Mouse (Mus musculus): ENCODE data around the gene 4930402H24Rik. TPM values are rescaled to one million over a fixed set of nuclear protein-coding genes. Genes with fewer than 3 reads are reported as not detected.

Gene 4930402H24Rik
- polyA plus RNA-seq, 1 experiment from 2014 or later = 26.6 TPM

DNA sequence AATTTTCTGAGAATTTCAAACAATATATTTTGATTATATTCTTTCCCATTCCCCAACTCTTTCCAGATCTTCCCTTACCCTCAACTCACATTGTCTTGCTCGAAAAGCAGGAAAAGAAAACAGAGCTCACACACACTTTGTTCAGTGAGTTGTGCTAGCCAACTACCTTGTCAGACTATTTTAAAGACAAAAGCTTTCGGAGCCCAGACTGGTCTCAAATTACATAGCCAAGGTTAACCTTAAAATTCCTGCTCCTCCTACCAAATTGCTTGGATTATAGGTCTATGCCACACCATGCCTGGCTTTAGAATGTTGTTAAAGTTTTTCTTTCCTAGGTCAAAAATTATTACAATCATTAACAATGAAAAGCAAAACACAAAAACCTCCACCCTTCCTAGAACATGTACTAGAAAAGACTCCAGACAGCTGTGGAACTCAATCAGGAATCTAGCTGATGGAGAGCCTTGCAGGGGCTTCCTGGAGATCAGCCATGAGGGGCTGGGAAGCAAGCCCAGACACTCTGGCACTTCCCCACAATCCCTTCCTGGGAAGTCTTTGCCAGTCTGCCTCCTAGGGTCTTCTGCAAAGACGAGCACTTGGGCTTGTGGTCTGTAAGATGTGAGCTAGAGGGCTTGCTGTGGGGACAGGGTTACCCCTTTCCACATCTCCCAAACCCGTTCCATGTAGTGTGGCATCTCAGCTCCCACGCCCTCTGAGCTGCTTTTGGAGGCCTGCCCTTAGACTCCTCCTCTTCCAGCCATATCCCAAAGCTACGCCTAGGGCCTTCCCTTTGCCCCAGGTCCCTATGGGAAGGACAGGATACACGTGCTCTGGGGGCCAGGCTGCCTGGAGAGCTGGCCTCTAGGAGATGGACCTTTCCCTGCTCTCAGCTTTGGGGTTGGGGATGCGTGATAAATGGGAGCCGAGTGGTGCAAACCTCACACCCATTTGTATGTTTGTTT, 201.9 kb downstream of the 4930402H24Rik start:
- Histone ChIP-seq H3K27ac (replicated peaks; ENCODE audit: low read depth, low read length) (no peak overlapping the region), H3K4me3 (ENCODE audit: low read depth, low read length) (no peak overlapping the region), H3K9me3 (ENCODE audit: control insufficient read depth, low read length) (no peaks in the 10 kb centered on the region), H3K27me3 (ENCODE audit: control insufficient read depth, insufficient read depth, low read length) (peaks cover 3% of the 10 kb centered on the region; the same call in 1 of the 2 replicates), H3K4me2 (ENCODE audit: low read depth, severe bottlenecking) (no peak overlapping the region), H3K36me3 (ENCODE audit: control insufficient read depth, insufficient read depth, low read length) (no peaks in the 10 kb centered on the region), H3K9ac (ENCODE audit: low read length) (no peak overlapping the region), H3K4me1 (ENCODE audit: control insufficient read depth, insufficient read depth, low read length) (no peaks in the 10 kb centered on the region)
- WGBS = 60% methylated on average over 9 of the region's 9 CpGs
- ATAC-seq (ENCODE audit: insufficient number of reproducible peaks, low FRiP score, low TSS enrichment, low read depth) (no peak), DNase-seq (ENCODE audit: low spot score) (no peak)

DNA sequence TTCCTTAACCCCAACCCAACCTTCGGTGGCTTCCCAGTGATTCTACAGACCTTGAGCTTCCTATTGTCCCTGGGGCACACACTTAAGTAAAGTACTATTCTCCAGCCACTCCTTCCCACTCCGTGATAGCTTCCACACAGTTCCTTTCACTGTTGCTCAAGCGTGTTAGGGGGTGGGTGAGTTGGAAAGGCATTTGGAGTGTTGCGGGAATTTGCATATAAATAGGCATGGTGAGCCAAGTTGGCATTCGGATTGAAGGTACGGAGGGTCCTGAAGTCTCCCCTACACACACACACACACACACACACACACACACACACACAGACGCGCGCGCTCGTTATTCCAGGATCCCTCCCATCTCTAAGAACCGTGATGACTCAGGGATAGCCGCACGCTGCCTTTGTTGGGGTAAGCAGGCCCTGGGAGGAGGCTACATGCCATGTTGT, 208.4 kb downstream of the 4930402H24Rik start:
- H3K9ac ChIP-seq (ENCODE audit: low read length) = no peak overlapping the region
- H3K4me2 ChIP-seq (ENCODE audit: low read depth, severe bottlenecking) = peak overlapping the region; percentile 99
- ATAC-seq (ENCODE audit: insufficient number of reproducible peaks, low FRiP score, low TSS enrichment, low read depth) = no peak

GRCm38 (mm10) chr2:130697153-130697810, 208.9 kb downstream of the 4930402H24Rik start, which contains the start of gene Slc4a11:
Slc4a11 (minus strand) TSS chr2:130697519.
- H3K9ac ChIP-seq (ENCODE audit: low read length) = peak within 1 kb of the TSS; percentile 17; the same call in 1 of the 2 replicates
- H3K4me3 ChIP-seq (ENCODE audit: low read depth, low read length) = peak within 1 kb of the TSS; percentile 58
- no peak within 1 kb of the TSS for H3K27ac ChIP-seq (replicated peaks; ENCODE audit: low read depth, low read length)
- H3K36me3 ChIP-seq (ENCODE audit: control insufficient read depth, insufficient read depth, low read length) = no peaks in the 10 kb centered on the region
- H3K4me2 ChIP-seq (ENCODE audit: low read depth, severe bottlenecking) = peak within 1 kb of the TSS; percentile 99
- no peaks in the 10 kb centered on the region for H3K9me3 ChIP-seq (ENCODE audit: control insufficient read depth, low read length)
- 0 out of 2 replicates have a peak, but pooled peaks cover 2% of the 10 kb centered on the region for H3K4me1 ChIP-seq (ENCODE audit: control insufficient read depth, insufficient read depth, low read length)
- DNase-seq (ENCODE audit: low spot score) = peak; percentile 79
- under 1% methylated on average over 64 of the region's 65 CpGs for WGBS
- peaks cover 33% of the 10 kb centered on the region for H3K27me3 ChIP-seq (ENCODE audit: control insufficient read depth, insufficient read depth, low read length)
- peak; percentile 83 for ATAC-seq (ENCODE audit: insufficient number of reproducible peaks, low FRiP score, low TSS enrichment, low read depth)

More for the DNA sequence above, 208.4 kb downstream of the 4930402H24Rik start:
- Histone ChIP-seq H3K27me3 (ENCODE audit: control insufficient read depth, insufficient read depth, low read length) (peaks cover 33% of the 10 kb centered on the region), H3K36me3 (ENCODE audit: control insufficient read depth, insufficient read depth, low read length) (no peaks in the 10 kb centered on the region), H3K4me1 (ENCODE audit: control insufficient read depth, insufficient read depth, low read length) (0 out of 2 replicates have a peak, but pooled peaks cover 2% of the 10 kb centered on the region), H3K9me3 (ENCODE audit: control insufficient read depth, low read length) (no peaks in the 10 kb centered on the region), H3K27ac (replicated peaks; ENCODE audit: low read depth, low read length) (no peak overlapping the region), H3K4me3 (ENCODE audit: low read depth, low read length) (peak overlapping the region; percentile 58)
- 5% methylated on average over 14 of the region's 14 CpGs for WGBS
- DNase-seq (ENCODE audit: low spot score) = no peak

DNA sequence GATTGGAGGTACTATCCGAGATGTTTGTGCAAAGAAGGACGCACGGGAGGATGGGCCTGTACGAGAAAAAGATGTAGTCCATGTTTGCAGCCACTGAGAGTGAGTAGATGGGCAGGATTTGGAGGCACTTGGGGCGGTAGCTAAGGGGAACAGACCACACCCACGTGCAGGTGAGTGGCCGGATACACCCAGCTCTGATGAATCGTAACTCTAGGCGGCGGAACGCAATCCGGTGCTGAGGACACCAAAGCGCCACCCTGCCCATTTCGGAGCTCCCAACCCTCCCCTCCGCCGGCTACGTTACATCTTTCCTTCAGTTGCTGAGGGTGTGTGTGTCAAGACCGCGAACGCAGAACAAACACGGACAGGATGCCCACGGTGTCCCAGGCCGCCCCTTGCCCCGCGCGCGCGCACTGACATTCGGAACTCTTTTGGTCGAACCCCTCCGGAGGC, 209.5 kb downstream of the 4930402H24Rik start:
- ATAC-seq (ENCODE audit: insufficient number of reproducible peaks, low FRiP score, low TSS enrichment, low read depth) (peak; percentile 22; the same call in 1 of the 2 replicates), DNase-seq (ENCODE audit: low spot score) (peak; percentile 58)
- H3K36me3 ChIP-seq (ENCODE audit: control insufficient read depth, insufficient read depth, low read length) = no peaks in the 10 kb centered on the region
- 2% methylated on average over 31 of the region's 31 CpGs for WGBS
- peak overlapping the region; percentile 58 for H3K4me3 ChIP-seq (ENCODE audit: low read depth, low read length)
- peak overlapping the region; percentile 99 for H3K4me2 ChIP-seq (ENCODE audit: low read depth, severe bottlenecking)
- no peak overlapping the region for H3K27ac ChIP-seq (replicated peaks; ENCODE audit: low read depth, low read length)
- peak overlapping the region; percentile 17; the same call in 1 of the 2 replicates for H3K9ac ChIP-seq (ENCODE audit: low read length)
- H3K4me1 ChIP-seq (ENCODE audit: control insufficient read depth, insufficient read depth, low read length) = 0 out of 2 replicates have a peak, but pooled peaks cover 2% of the 10 kb centered on the region
- H3K27me3 ChIP-seq (ENCODE audit: control insufficient read depth, insufficient read depth, low read length) = peaks cover 33% of the 10 kb centered on the region
- H3K9me3 ChIP-seq (ENCODE audit: control insufficient read depth, low read length) = no peaks in the 10 kb centered on the region

DNA sequence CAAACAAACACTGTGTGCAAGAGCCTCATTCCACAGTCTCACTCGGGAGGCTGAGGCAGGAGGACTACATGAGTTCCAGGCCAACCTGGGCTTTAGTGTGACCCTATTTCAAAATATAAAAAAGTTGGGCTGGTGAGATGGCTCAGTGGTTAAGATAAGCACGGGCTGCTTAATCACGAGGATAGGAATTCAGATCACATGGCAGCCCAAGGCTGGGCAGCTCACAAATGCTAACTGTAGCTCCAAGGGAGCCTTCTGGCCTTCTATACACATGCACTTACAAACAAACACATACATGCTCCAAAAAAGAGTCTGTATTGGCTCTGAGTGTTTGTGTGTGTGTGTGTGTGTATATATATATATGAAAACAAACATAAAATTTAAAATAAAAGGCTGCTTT, 212.6 kb downstream of the 4930402H24Rik start:
- no peak overlapping the region for H3K4me2 ChIP-seq (ENCODE audit: low read depth, severe bottlenecking)
- H3K27ac ChIP-seq (replicated peaks; ENCODE audit: low read depth, low read length) = no peak overlapping the region
- 45% methylated on average over 3 of the region's 3 CpGs for WGBS
- ATAC-seq (ENCODE audit: insufficient number of reproducible peaks, low FRiP score, low TSS enrichment, low read depth) = no peak
- H3K27me3 ChIP-seq (ENCODE audit: control insufficient read depth, insufficient read depth, low read length) = peaks cover 26% of the 10 kb centered on the region
- DNase-seq (ENCODE audit: low spot score) = no peak
- no peaks in the 10 kb centered on the region for H3K9me3 ChIP-seq (ENCODE audit: control insufficient read depth, low read length)
- H3K4me1 ChIP-seq (ENCODE audit: control insufficient read depth, insufficient read depth, low read length) = 0 out of 2 replicates have a peak, but pooled peaks cover 2% of the 10 kb centered on the region
- no peak overlapping the region for H3K9ac ChIP-seq (ENCODE audit: low read length)
- H3K4me3 ChIP-seq (ENCODE audit: low read depth, low read length) = no peak overlapping the region
- H3K36me3 ChIP-seq (ENCODE audit: control insufficient read depth, insufficient read depth, low read length) = no peaks in the 10 kb centered on the region

- 78% methylated on average over 2 of the region's 2 CpGs for WGBS
- ATAC-seq (ENCODE audit: insufficient number of reproducible peaks, low FRiP score, low TSS enrichment, low read depth) (no peak), DNase-seq (ENCODE audit: low spot score) (no peak)
- H3K9me3 ChIP-seq (ENCODE audit: control insufficient read depth, low read length) = no peaks in the 10 kb centered on the region
- H3K36me3 ChIP-seq (ENCODE audit: control insufficient read depth, insufficient read depth, low read length) = no peaks in the 10 kb centered on the region
- no peaks in the 10 kb centered on the region for H3K4me1 ChIP-seq (ENCODE audit: control insufficient read depth, insufficient read depth, low read length)
- no peak overlapping the region for H3K27ac ChIP-seq (replicated peaks; ENCODE audit: low read depth, low read length)
- H3K4me3 ChIP-seq (ENCODE audit: low read depth, low read length) = no peak overlapping the region
- H3K9ac ChIP-seq (ENCODE audit: low read length) = no peak overlapping the region
- no peaks in the 10 kb centered on the region for H3K27me3 ChIP-seq (ENCODE audit: control insufficient read depth, insufficient read depth, low read length)
- no peak overlapping the region for H3K4me2 ChIP-seq (ENCODE audit: low read depth, severe bottlenecking)
These were observed 217.2 kb downstream of the 4930402H24Rik start for GRCm38 (mm10) chr2:130689011-130689410.

DNA sequence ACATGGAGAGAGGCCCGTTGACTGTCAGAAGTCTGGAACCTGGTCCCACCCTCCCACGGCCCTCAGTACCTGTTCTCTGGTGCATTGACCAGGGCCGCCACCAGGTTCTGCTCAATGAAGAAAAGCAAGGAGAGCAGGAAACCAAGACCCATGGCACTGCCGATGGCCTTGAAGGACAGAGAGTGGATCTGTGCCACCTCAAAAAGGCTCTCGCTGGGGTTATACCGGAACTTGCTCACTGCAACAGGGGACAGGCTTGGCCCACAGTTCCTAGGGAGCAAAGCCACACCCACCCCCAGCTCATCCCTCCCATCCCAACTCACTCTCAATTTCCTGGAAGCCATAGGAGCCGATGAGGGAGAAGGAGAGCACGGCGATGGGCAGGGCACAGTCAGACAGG, 220.8 kb downstream of the 4930402H24Rik start:
- Histone ChIP-seq H3K4me1 (ENCODE audit: control insufficient read depth, insufficient read depth, low read length) (no peaks in the 10 kb centered on the region), H3K27ac (replicated peaks; ENCODE audit: low read depth, low read length) (no peak overlapping the region), H3K4me2 (ENCODE audit: low read depth, severe bottlenecking) (no peak overlapping the region), H3K4me3 (ENCODE audit: low read depth, low read length) (no peak overlapping the region), H3K36me3 (ENCODE audit: control insufficient read depth, insufficient read depth, low read length) (peaks cover 8% of the 10 kb centered on the region), H3K9me3 (ENCODE audit: control insufficient read depth, low read length) (no peaks in the 10 kb centered on the region), H3K27me3 (ENCODE audit: control insufficient read depth, insufficient read depth, low read length) (no peaks in the 10 kb centered on the region), H3K9ac (ENCODE audit: low read length) (no peak overlapping the region)
- no peak for ATAC-seq (ENCODE audit: insufficient number of reproducible peaks, low FRiP score, low TSS enrichment, low read depth)
- DNase-seq (ENCODE audit: low spot score) = no peak
- 83% methylated on average over 9 of the region's 9 CpGs for WGBS

DNA sequence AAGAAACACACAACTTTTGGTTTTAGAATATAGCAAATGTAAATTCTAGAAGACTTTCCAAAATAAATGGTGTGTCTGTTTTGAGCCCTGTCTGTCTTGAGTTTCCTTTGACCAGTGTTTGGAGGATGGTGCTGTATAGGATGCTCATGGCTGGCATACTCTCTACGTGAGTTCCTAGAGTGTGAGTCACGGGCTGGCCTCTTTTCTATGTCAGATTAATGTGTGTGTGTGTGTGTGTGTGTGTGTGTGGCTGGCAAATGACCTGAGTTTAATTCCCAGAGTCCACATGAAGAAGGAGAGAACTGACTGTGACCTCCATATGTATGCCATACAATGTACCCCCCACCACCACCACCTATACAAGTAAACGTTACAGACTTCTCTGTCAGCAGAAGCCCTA, 224.7 kb downstream of the 4930402H24Rik start:
- Histone ChIP-seq H3K4me2 (ENCODE audit: low read depth, severe bottlenecking) (no peak overlapping the region), H3K27ac (replicated peaks; ENCODE audit: low read depth, low read length) (no peak overlapping the region), H3K9ac (ENCODE audit: low read length) (no peak overlapping the region), H3K9me3 (ENCODE audit: control insufficient read depth, low read length) (no peaks in the 10 kb centered on the region), H3K4me1 (ENCODE audit: control insufficient read depth, insufficient read depth, low read length) (no peaks in the 10 kb centered on the region), H3K4me3 (ENCODE audit: low read depth, low read length) (no peak overlapping the region), H3K27me3 (ENCODE audit: control insufficient read depth, insufficient read depth, low read length) (no peaks in the 10 kb centered on the region), H3K36me3 (ENCODE audit: control insufficient read depth, insufficient read depth, low read length) (peaks cover 33% of the 10 kb centered on the region)
- 88% methylated on average over 3 of the region's 3 CpGs for WGBS
- no peak for ATAC-seq (ENCODE audit: insufficient number of reproducible peaks, low FRiP score, low TSS enrichment, low read depth)
- no peak for DNase-seq (ENCODE audit: low spot score)

Data from limb, embryonic 11.5 days (tissue).